Mouse (Mus musculus): ENCODE measurements around the gene Gstp2.
"Not testable (repeated sequence)": the region's sequence is repeated elsewhere in the genome, so short reads cannot be mapped to it uniquely, and the experiment has no call there.

The Gstp2 gene

GRCm38 (mm10) chr19:4049069-4049468, 3.2 kb upstream of the Gstp2 start:
- not testable (repeated sequence) for DNase-seq (ENCODE audit: low spot score)

GRCm38 (mm10) chr19:4047859-4048258, 2.0 kb upstream of the Gstp2 start:
- DNase-seq (ENCODE audit: low spot score), result peak; percentile 69

GRCm38 (mm10) chr19:4046866-4047254, 1.0 kb upstream of the Gstp2 start:
- no peak for DNase-seq (ENCODE audit: low spot score)

GRCm38 (mm10) chr19:4044109-4044508, 1.7 kb downstream of the Gstp2 start:
- not testable (repeated sequence) for DNase-seq (ENCODE audit: low spot score)

GRCm38 (mm10) chr19:4042124-4042523, 3.7 kb downstream of the Gstp2 start:
- no peak for DNase-seq (ENCODE audit: low spot score)

GRCm38 (mm10) chr19:4041500-4041899, 4.3 kb downstream of the Gstp2 start:
- DNase-seq (ENCODE audit: low spot score), result not testable (repeated sequence)

- DNase-seq (ENCODE audit: low spot score), result not testable (repeated sequence)
Observed at GRCm38 (mm10) chr19:4040941-4041340, 4.9 kb downstream of the Gstp2 start.

- DNase-seq (ENCODE audit: low spot score), result peak; percentile 77
Observed at GRCm38 (mm10) chr19:4037788-4038232, 8.0 kb downstream of the Gstp2 start, which contains the start of gene Gstp1. Gene Gstp1 (minus strand): TSS chr19:4037985.

- DNase-seq (ENCODE audit: low spot score), result not testable (repeated sequence)
Observed at GRCm38 (mm10) chr19:4037154-4037787, 8.6 kb downstream of the Gstp2 start.

GRCm38 (mm10) chr19:4036327-4037045, 9.3 kb downstream of the Gstp2 start:
- DNase-seq (ENCODE audit: low spot score), result no peak

- peak; percentile 60 for DNase-seq (ENCODE audit: low spot score)
Observed at GRCm38 (mm10) chr19:4033742-4034141, 12.1 kb downstream of the Gstp2 start.

GRCm38 (mm10) chr19:4033298-4033697, 12.5 kb downstream of the Gstp2 start:
- no peak for DNase-seq (ENCODE audit: low spot score)

GRCm38 (mm10) chr19:4032668-4033067, 13.2 kb downstream of the Gstp2 start:
- DNase-seq (ENCODE audit: low spot score), result no peak

- no peak for DNase-seq (ENCODE audit: low spot score)
Observed at GRCm38 (mm10) chr19:4027576-4027975, 18.2 kb downstream of the Gstp2 start.

- no peak for DNase-seq (ENCODE audit: low spot score)
Observed at GRCm38 (mm10) chr19:4023185-4023584, 22.6 kb downstream of the Gstp2 start.

GRCm38 (mm10) chr19:4018743-4019583, 26.9 kb downstream of the Gstp2 start:
- DNase-seq (ENCODE audit: low spot score), result peak; percentile 76

- no peak for DNase-seq (ENCODE audit: low spot score)
Observed at GRCm38 (mm10) chr19:4017921-4018587, 27.8 kb downstream of the Gstp2 start.

- DNase-seq (ENCODE audit: low spot score), result no peak
Observed at GRCm38 (mm10) chr19:4015635-4016034, 30.2 kb downstream of the Gstp2 start.

- DNase-seq (ENCODE audit: low spot score), result no peak
Observed at GRCm38 (mm10) chr19:4014802-4015201, 31.0 kb downstream of the Gstp2 start.

- DNase-seq (ENCODE audit: low spot score), result no peak
Observed at GRCm38 (mm10) chr19:4013066-4013465, 32.8 kb downstream of the Gstp2 start.

- peak; percentile 98 for DNase-seq (ENCODE audit: low spot score)
Observed at GRCm38 (mm10) chr19:4012432-4013022, 33.3 kb downstream of the Gstp2 start, which contains the start of gene Ndufv1. Gene Ndufv1 (minus strand): TSS chr19:4012806.

Data from testis, postnatal 14 days (tissue).